Mouse (Mus musculus) spleen, embryonic (tissue): ENCODE measurements around the gene Naip2.

Experiments
- CTCF ChIA-PET: fragments of 350-600 bp; sonication (Branson Sonifier 250); formaldehyde crosslinking; loops from one replicate; lab custom pipeline; 2022; lab: Charles Lee

The Naip2 gene

GRCm38 (mm10) chr13:100112218-100112972 lies 89.5 kb downstream of the Naip2 start:
- CTCF ChIA-PET: no interaction called here

GRCm38 (mm10) chr13:100107652-100108472 lies 94.0 kb downstream of the Naip2 start, which contains the start of gene Serf1:
TSS of gene Serf1 (plus strand) at chr13:100108012.
- CTCF ChIA-PET: no interaction called here

GRCm38 (mm10) chr13:100103748-100104254 lies 98.1 kb downstream of the Naip2 start, which contains the start of gene Bdp1:
TSS of gene Bdp1 (minus strand) at chr13:100104070.
- CTCF ChIA-PET: interaction anchor here (0.7 to 0.8 kb wide), 2 partner anchors 104 to 472 kb away, joined by 4 to 8 read pairs; no protein-coding TSS in a partner anchor

GRCm38 (mm10) chr13:100103052-100103658 lies 98.7 kb downstream of the Naip2 start:
- CTCF ChIA-PET: interaction anchor here (0.8 kb wide), 1 partner anchor 105 kb away, joined by 8 read pairs; no protein-coding TSS in a partner anchor

GRCm38 (mm10) chr13:100098808-100099207 lies 103.1 kb downstream of the Naip2 start:
- CTCF ChIA-PET: no interaction called here
